Mouse (Mus musculus): ENCODE measurements at regions not wholly inside any gene's neighbourhood (a gene's known extent, or its start where the extent isn't known, plus 50 kb on each side); places are given as distances from the start of the nearest gene placed in this dataset.
"Not testable (repeated sequence)": the region's sequence is repeated elsewhere in the genome, so short reads cannot be mapped to it uniquely, and the experiment has no call there.

DNA sequence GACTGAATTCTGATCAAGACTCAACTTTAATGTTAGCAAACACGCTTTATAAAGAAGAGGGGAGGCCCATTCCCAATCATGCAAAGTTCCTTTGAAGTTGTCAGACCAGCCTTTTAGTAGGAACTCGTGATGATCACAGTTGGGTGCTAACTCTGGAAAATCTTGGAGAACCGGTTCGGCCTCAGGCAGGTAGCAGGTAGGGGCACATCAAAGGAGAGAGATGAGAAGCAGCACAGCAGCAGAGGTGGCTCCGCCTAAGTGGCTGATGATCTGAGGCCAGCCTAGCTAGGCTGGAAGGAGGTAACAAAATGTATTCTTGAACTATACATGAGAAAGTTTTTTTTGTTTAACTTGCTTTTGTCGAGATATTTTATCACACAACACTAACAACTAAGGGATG is 742.7 kb upstream of the Gpc5 start:
- 51% methylated on average over 6 of the region's 6 CpGs for WGBS
- ATAC-seq (replicated peaks; ENCODE audit: low FRiP score, low read depth), result no peak
- H3K27ac ChIP-seq, result no peak overlapping the region
- no peak overlapping the region for H3K9ac ChIP-seq (ENCODE audit: low read depth, low read length)
- no peaks in the 10 kb centered on the region for H3K36me3 ChIP-seq (ENCODE audit: insufficient read depth, low read length)
- H3K27me3 ChIP-seq (ENCODE audit: insufficient read depth, low read length), result no peaks in the 10 kb centered on the region
- H3K9me3 ChIP-seq (replicated peaks; ENCODE audit: low read length), result no peaks in the 10 kb centered on the region
- H3K4me2 ChIP-seq (ENCODE audit: low read length), result no peak overlapping the region
- no peaks in the 10 kb centered on the region for H3K4me1 ChIP-seq (replicated peaks; ENCODE audit: insufficient read depth, low read length)
- no peak for DNase-seq (ENCODE audit: low spot score)
- H3K4me3 ChIP-seq (replicated peaks; ENCODE audit: low read depth, low read length), result no peak overlapping the region
- no peak for TF ChIP-seq CTCF (IDR thresholded peaks at IDR 0.05; ENCODE audit: low read depth)

DNA sequence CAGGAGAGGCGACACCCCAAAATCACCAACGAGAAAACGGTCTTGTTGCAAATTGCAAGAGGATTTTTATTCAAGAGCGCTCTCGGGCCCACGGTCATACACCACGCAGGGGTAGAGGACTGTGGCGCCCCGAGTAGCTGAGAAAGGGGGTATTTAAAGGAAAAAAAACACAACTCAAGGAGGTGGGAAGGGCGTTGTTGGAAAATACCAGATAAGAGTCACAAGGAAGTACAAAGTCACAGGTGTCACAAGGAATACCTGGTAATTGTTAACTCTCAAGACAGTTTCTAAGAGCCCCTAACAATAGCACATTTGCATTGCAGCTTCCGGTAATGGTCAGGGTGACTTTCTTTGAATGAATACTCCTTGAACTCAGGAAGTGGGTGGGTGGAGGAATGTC is 742.2 kb upstream of the Gpc5 start:
- 71% methylated on average over 3 of the region's 11 CpGs for WGBS
- not testable (repeated sequence) for ATAC-seq (replicated peaks; ENCODE audit: low FRiP score, low read depth); H3K4me2 ChIP-seq (ENCODE audit: low read length)

DNA sequence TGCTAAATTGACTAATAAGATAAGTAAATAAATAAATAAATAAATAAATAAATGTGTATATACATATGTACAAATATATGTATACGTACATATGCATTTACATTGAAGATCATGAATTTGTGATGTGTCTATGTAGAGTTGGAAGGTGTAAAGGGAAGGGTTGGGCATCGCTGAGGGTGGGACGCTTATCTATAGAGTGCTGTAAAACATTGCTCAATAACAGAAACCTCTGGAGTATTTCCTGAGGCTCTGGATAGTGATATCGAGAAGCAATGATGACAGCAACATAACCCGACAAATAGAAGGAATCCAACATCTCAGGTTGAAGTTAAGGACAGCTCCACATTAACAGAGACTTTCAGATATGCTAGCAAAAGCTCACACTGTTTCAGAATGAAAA is 739.7 kb upstream of the Gpc5 start:
- DNase-seq (ENCODE audit: low spot score), result no peak
- 94% methylated on average over 5 of the region's 5 CpGs for WGBS
- H3K4me2 ChIP-seq (ENCODE audit: low read length), result no peak overlapping the region
- H3K4me1 ChIP-seq (replicated peaks; ENCODE audit: insufficient read depth, low read length), result no peaks in the 10 kb centered on the region
- no peaks in the 10 kb centered on the region for H3K9me3 ChIP-seq (replicated peaks; ENCODE audit: low read length)
- TF ChIP-seq CTCF (IDR thresholded peaks at IDR 0.05; ENCODE audit: low read depth), result no peak
- H3K27ac ChIP-seq, result no peak overlapping the region
- H3K36me3 ChIP-seq (ENCODE audit: insufficient read depth, low read length), result no peaks in the 10 kb centered on the region
- no peak overlapping the region for H3K9ac ChIP-seq (ENCODE audit: low read depth, low read length)
- H3K27me3 ChIP-seq (ENCODE audit: insufficient read depth, low read length), result no peaks in the 10 kb centered on the region
- H3K4me3 ChIP-seq (replicated peaks; ENCODE audit: low read depth, low read length), result no peak overlapping the region
- ATAC-seq (replicated peaks; ENCODE audit: low FRiP score, low read depth), result no peak

More for the DNA sequence above, 742.2 kb upstream of the Gpc5 start:
- H3K4me1 ChIP-seq (replicated peaks; ENCODE audit: insufficient read depth, low read length); H3K27ac ChIP-seq; H3K9me3 ChIP-seq (replicated peaks; ENCODE audit: low read length); H3K9ac ChIP-seq (ENCODE audit: low read depth, low read length); DNase-seq (ENCODE audit: low spot score); H3K27me3 ChIP-seq (ENCODE audit: insufficient read depth, low read length); H3K36me3 ChIP-seq (ENCODE audit: insufficient read depth, low read length); H3K4me3 ChIP-seq (replicated peaks; ENCODE audit: low read depth, low read length): not testable (repeated sequence)

DNA sequence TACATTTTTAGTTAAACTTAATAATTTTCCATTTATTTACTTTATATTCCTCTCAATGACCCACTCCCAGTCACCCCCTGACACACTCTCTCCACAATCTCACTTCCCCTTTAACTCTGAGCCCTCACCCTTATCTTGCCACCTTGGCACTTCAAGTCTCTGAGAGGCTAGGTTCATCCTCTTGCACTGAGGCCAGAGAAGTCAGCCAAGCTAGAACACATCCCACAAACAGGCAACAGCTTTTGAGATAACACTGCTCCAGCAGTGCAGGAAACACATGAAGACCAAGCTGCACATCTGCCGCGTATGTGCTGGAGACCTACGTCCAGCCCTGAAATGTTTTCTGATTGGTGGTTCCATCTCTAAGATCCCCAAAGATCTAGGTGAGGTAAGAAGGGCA is 717.2 kb upstream of the Gpc5 start:
- ATAC-seq (replicated peaks; ENCODE audit: low FRiP score, low read depth) (no peak), DNase-seq (ENCODE audit: low spot score) (no peak)
- H3K4me2 ChIP-seq (ENCODE audit: low read length), result no peak overlapping the region
- H3K36me3 ChIP-seq (ENCODE audit: insufficient read depth, low read length), result no peaks in the 10 kb centered on the region
- H3K27me3 ChIP-seq (ENCODE audit: insufficient read depth, low read length), result no peaks in the 10 kb centered on the region
- TF ChIP-seq CTCF (IDR thresholded peaks at IDR 0.05; ENCODE audit: low read depth), result no peak
- H3K9me3 ChIP-seq (replicated peaks; ENCODE audit: low read length), result no peaks in the 10 kb centered on the region
- H3K9ac ChIP-seq (ENCODE audit: low read depth, low read length), result no peak overlapping the region
- 97% methylated on average over 3 of the region's 3 CpGs for WGBS
- no peak overlapping the region for H3K4me3 ChIP-seq (replicated peaks; ENCODE audit: low read depth, low read length)
- H3K4me1 ChIP-seq (replicated peaks; ENCODE audit: insufficient read depth, low read length), result no peaks in the 10 kb centered on the region
- no peak overlapping the region for H3K27ac ChIP-seq

DNA sequence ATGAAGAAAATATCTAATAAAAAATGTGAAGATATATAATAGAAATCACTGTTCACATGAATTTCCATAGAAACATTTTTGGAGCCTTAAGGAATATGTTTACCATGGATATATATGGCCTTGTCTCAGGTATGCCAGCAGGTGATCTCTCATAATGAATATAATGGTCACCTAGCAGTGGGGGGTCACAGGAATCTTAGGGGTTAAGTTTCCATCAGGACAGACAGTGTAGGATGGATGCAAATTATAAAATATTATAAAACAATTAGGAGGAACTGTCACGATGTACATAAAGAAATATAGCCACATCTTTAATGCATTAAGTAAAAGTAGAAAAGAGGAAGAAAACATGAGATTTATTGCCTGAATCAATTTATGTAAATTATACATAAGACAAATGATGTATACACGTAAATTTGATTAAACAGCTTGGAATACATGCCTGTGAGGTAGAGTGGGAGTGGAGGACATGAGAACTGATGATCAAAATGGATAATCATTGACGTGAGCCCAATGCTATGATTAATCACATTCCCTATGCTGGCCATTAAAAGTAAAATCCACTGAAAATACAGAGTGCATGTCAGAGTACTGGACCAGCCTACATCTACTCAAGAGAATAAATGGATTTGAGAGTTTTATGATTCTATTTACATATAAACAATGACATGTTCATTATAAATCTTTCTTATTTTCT is 693.0 kb upstream of the Gpc5 start:
- Histone ChIP-seq H3K27me3 (ENCODE audit: insufficient read depth, low read length) (no peaks in the 10 kb centered on the region), H3K4me1 (replicated peaks; ENCODE audit: insufficient read depth, low read length) (no peaks in the 10 kb centered on the region), H3K4me3 (replicated peaks; ENCODE audit: low read depth, low read length) (no peak overlapping the region), H3K9me3 (replicated peaks; ENCODE audit: low read length) (no peaks in the 10 kb centered on the region), H3K36me3 (ENCODE audit: insufficient read depth, low read length) (no peaks in the 10 kb centered on the region), H3K4me2 (ENCODE audit: low read length) (no peak overlapping the region), H3K27ac (no peak overlapping the region), H3K9ac (ENCODE audit: low read depth, low read length) (no peak overlapping the region)
- TF ChIP-seq CTCF (IDR thresholded peaks at IDR 0.05; ENCODE audit: low read depth), result no peak
- no peak for DNase-seq (ENCODE audit: low spot score)
- no peak for ATAC-seq (replicated peaks; ENCODE audit: low FRiP score, low read depth)
- WGBS, result 74% methylated on average over 3 of the region's 3 CpGs

DNA sequence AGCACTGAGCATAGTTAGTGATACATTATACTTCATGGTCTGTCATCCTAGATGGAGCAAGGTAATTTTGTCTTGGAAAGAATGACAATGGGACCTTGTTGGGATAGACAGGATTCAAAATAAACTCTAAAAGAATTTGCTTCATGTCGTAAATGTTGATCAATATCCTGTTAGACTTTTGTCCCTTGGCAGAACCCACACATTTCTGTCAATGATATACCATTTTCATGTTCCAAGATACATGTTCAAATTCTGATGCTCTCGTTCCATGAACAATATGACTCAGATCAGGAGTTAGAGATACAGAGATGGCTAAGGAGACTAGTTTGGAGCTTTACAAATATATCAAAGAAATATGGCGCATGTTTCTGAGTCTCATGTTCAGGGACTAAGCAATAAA is 673.2 kb upstream of the Gpc5 start:
- no peaks in the 10 kb centered on the region for H3K27me3 ChIP-seq (ENCODE audit: insufficient read depth, low read length)
- no peaks in the 10 kb centered on the region for H3K4me1 ChIP-seq (replicated peaks; ENCODE audit: insufficient read depth, low read length)
- no peak for DNase-seq (ENCODE audit: low spot score)
- no peak for TF ChIP-seq CTCF (IDR thresholded peaks at IDR 0.05; ENCODE audit: low read depth)
- H3K36me3 ChIP-seq (ENCODE audit: insufficient read depth, low read length), result no peaks in the 10 kb centered on the region
- no peak overlapping the region for H3K4me3 ChIP-seq (replicated peaks; ENCODE audit: low read depth, low read length)
- ATAC-seq (replicated peaks; ENCODE audit: low FRiP score, low read depth), result no peak
- no peak overlapping the region for H3K9ac ChIP-seq (ENCODE audit: low read depth, low read length)
- H3K4me2 ChIP-seq (ENCODE audit: low read length), result no peak overlapping the region
- 83% methylated on average over 3 of the region's 3 CpGs for WGBS
- H3K27ac ChIP-seq, result no peak overlapping the region
- no peaks in the 10 kb centered on the region for H3K9me3 ChIP-seq (replicated peaks; ENCODE audit: low read length)

DNA sequence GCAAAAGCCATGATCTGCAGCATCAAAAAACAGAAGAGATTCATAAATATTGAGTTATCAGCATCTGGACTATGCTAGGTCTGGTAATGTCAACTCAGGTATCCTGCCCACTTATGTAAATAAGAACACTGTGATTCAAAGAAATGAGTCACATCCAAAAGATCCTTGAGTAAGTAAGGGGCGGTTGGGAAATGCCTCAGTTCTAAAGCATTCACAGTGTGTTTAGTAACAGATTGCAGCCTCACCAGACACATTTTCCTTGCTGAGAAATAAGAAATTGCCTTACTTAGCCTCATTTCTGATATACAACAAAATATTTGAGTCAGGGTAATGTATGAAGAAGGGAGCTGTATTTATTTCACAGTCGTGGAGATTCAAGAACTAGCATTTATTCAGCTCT is 666.5 kb upstream of the Gpc5 start:
- no peak overlapping the region for H3K9ac ChIP-seq (ENCODE audit: low read depth, low read length)
- 72% methylated on average over 2 of the region's 2 CpGs for WGBS
- no peak overlapping the region for H3K27ac ChIP-seq
- no peaks in the 10 kb centered on the region for H3K4me1 ChIP-seq (replicated peaks; ENCODE audit: insufficient read depth, low read length)
- H3K27me3 ChIP-seq (ENCODE audit: insufficient read depth, low read length), result no peaks in the 10 kb centered on the region
- no peaks in the 10 kb centered on the region for H3K36me3 ChIP-seq (ENCODE audit: insufficient read depth, low read length)
- no peaks in the 10 kb centered on the region for H3K9me3 ChIP-seq (replicated peaks; ENCODE audit: low read length)
- TF ChIP-seq CTCF (IDR thresholded peaks at IDR 0.05; ENCODE audit: low read depth), result no peak
- no peak overlapping the region for H3K4me2 ChIP-seq (ENCODE audit: low read length)
- no peak for DNase-seq (ENCODE audit: low spot score)
- no peak for ATAC-seq (replicated peaks; ENCODE audit: low FRiP score, low read depth)
- no peak overlapping the region for H3K4me3 ChIP-seq (replicated peaks; ENCODE audit: low read depth, low read length)
